In genomic region chr13:36298782-36299031, GRCm38 (mm10) we compare ENCODE assay signal across 26 mouse cellular contexts.
A peak's percentile ranks its signal among the peaks of the same experiment; 100 is the strongest.
DNase-seq lines count a peak whose midpoint lies in the region; ATAC-seq and TF ChIP-seq lines count a peak whose summit lies in the region.
"Had no signal": no experiment of that assay in that cellular context is flagged by ENCODE, and none has a peak within 500 bp of the region (broad histone marks: within the 10 kb centered on the region; RNA-seq: fewer than 3 reads in every experiment).

No protein-coding gene starts in this region.

- no peak for TF ChIP-seq CTCF in forebrain, postnatal 0 days (IDR thresholded peaks at IDR 0.05; ENCODE audit: low read depth)
- no peak for TF ChIP-seq CTCF in layer of hippocampus, adult 2 months (conservative IDR thresholded peaks at IDR 0.05)

- H3K4me3 ChIP-seq in forebrain, embryonic 12.5 days (replicated peaks) = no peak overlapping the region
- no peak overlapping the region for H3K4me3 ChIP-seq in forebrain, postnatal 0 days (ENCODE audit: low read depth, low read length)
- no peak overlapping the region for H3K4me3 ChIP-seq in heart, embryonic 13.5 days
- no peak overlapping the region for H3K4me3 ChIP-seq in layer of hippocampus, adult 2 months
- H3K4me3 ChIP-seq in forebrain, embryonic 13.5 days = no peak overlapping the region
- H3K4me3 ChIP-seq in intestine, embryonic 15.5 days (replicated peaks) = no peak overlapping the region
- H3K4me3 ChIP-seq: erythroblast, embryonic 14.5 days; gastrocnemius, adult 2 months; left cerebral cortex, adult 2 months; limb, embryonic 12.5 days; neural tube, embryonic 13.5 days had no signal

- peaks cover 39% of the 10 kb centered on the region for H3K4me1 ChIP-seq in forebrain, embryonic 12.5 days
- H3K4me1 ChIP-seq in forebrain, postnatal 0 days (ENCODE audit: insufficient read depth) = peaks cover 15% of the 10 kb centered on the region
- peaks cover 53% of the 10 kb centered on the region for H3K4me1 ChIP-seq in heart, embryonic 13.5 days
- peaks cover 56% of the 10 kb centered on the region for H3K4me1 ChIP-seq in forebrain, embryonic 13.5 days
- H3K4me1 ChIP-seq in intestine, embryonic 15.5 days (replicated peaks) = no peaks in the 10 kb centered on the region; the same call in 1 of the 2 replicates

- no peak overlapping the region for H3K4me2 ChIP-seq in forebrain, embryonic 12.5 days
- H3K4me2 ChIP-seq in forebrain, postnatal 0 days (ENCODE audit: low read depth) = no peak overlapping the region
- H3K4me2 ChIP-seq in heart, embryonic 13.5 days = no peak overlapping the region
- H3K4me2 ChIP-seq in forebrain, embryonic 13.5 days = no peak overlapping the region
- no peak overlapping the region for H3K4me2 ChIP-seq in intestine, embryonic 15.5 days (replicated peaks)
- H3K4me2 ChIP-seq: hindbrain, embryonic 14.5 days; limb, embryonic 12.5 days; liver, embryonic 11.5 days; midbrain, embryonic 11.5 days; neural tube, embryonic 13.5 days had no signal

- no peak for DNase-seq in forebrain, postnatal 0 days
- no peak for DNase-seq in heart, postnatal 25 days (ENCODE audit: low spot score)
- DNase-seq in layer of hippocampus, adult 2 months (ENCODE audit: low spot score in 2 of 2) = no peak
- no peak for DNase-seq in layer of hippocampus, postnatal 10 days (ENCODE audit: low spot score in 2 of 2)
- DNase-seq: adrenal gland, adult 8-10 months; cerebellum, adult 2 months; cerebellum, postnatal 14 days; gastrocnemius, adult 2 months; gastrocnemius, postnatal 36 days; heart, postnatal 36 days; right cerebral cortex, postnatal 4 days; thymus, adult 2 months; thymus, postnatal 36 days had no signal

- no peak overlapping the region for H3K9ac ChIP-seq in forebrain, embryonic 12.5 days
- no peak overlapping the region for H3K9ac ChIP-seq in forebrain, postnatal 0 days
- H3K9ac ChIP-seq in heart, embryonic 13.5 days = no peak overlapping the region
- H3K9ac ChIP-seq in forebrain, embryonic 13.5 days = no peak overlapping the region
- no peak overlapping the region for H3K9ac ChIP-seq in intestine, embryonic 15.5 days
- H3K9ac ChIP-seq: hindbrain, embryonic 14.5 days; limb, embryonic 12.5 days; neural tube, embryonic 13.5 days had no signal

- no peak for ATAC-seq in forebrain, embryonic 12.5 days (ENCODE audit: low FRiP score)
- no peak for ATAC-seq in forebrain, postnatal 0 days
- ATAC-seq in heart, embryonic 13.5 days (ENCODE audit: extremely low read depth, insufficient number of reproducible peaks, low FRiP score, low TSS enrichment) = no peak
- no peak; the same call in 1 of the 2 replicates for ATAC-seq in forebrain, embryonic 13.5 days
- no peak for ATAC-seq in intestine, embryonic 15.5 days

- H3K9me3 ChIP-seq in forebrain, embryonic 12.5 days = no peaks in the 10 kb centered on the region
- H3K9me3 ChIP-seq in forebrain, postnatal 0 days (ENCODE audit: low read length) = no peaks in the 10 kb centered on the region
- no peaks in the 10 kb centered on the region for H3K9me3 ChIP-seq in heart, embryonic 13.5 days
- H3K9me3 ChIP-seq in forebrain, embryonic 13.5 days (replicated peaks) = no peaks in the 10 kb centered on the region
- H3K9me3 ChIP-seq in intestine, embryonic 15.5 days = no peaks in the 10 kb centered on the region
- H3K9me3 ChIP-seq: G1E; limb, embryonic 12.5 days; neural tube, embryonic 13.5 days had no signal

- H3K27me3 ChIP-seq in forebrain, embryonic 12.5 days = no peaks in the 10 kb centered on the region
- no peaks in the 10 kb centered on the region for H3K27me3 ChIP-seq in forebrain, postnatal 0 days (ENCODE audit: insufficient read depth, low read length)
- no peaks in the 10 kb centered on the region for H3K27me3 ChIP-seq in heart, embryonic 13.5 days (replicated peaks)
- no peaks in the 10 kb centered on the region for H3K27me3 ChIP-seq in forebrain, embryonic 13.5 days
- no peaks in the 10 kb centered on the region for H3K27me3 ChIP-seq in intestine, embryonic 15.5 days (replicated peaks)
- H3K27me3 ChIP-seq: limb, embryonic 12.5 days; neural tube, embryonic 13.5 days had no signal

- intact Hi-C loops in heart, postnatal 25 days (cut with DNase I) = no loop called here

- H3K27ac ChIP-seq in forebrain, embryonic 12.5 days = peak overlapping the region; percentile 19; the same call in 1 of the 2 replicates
- H3K27ac ChIP-seq in forebrain, postnatal 0 days (ENCODE audit: low read depth, low read length) = no peak overlapping the region
- peak overlapping the region; percentile 75 for H3K27ac ChIP-seq in heart, embryonic 13.5 days (replicated peaks)
- H3K27ac ChIP-seq in layer of hippocampus, adult 2 months = peak overlapping the region; percentile 39; the same call in 1 of the 2 replicates
- H3K27ac ChIP-seq in forebrain, embryonic 13.5 days = peak overlapping the region; percentile 75
- H3K27ac ChIP-seq in intestine, embryonic 15.5 days = no peak overlapping the region
- H3K27ac ChIP-seq: gastrocnemius, adult 2 months; hindbrain, embryonic 14.5 days; left cerebral cortex, adult 2 months; limb, embryonic 12.5 days; neural tube, embryonic 13.5 days; stomach, postnatal 0 days had no signal

- no peaks in the 10 kb centered on the region for H3K36me3 ChIP-seq in forebrain, embryonic 12.5 days (replicated peaks)
- H3K36me3 ChIP-seq in forebrain, postnatal 0 days (ENCODE audit: insufficient read depth) = no peaks in the 10 kb centered on the region
- H3K36me3 ChIP-seq in heart, embryonic 13.5 days = no peaks in the 10 kb centered on the region
- no peaks in the 10 kb centered on the region for H3K36me3 ChIP-seq in forebrain, embryonic 13.5 days (ENCODE audit: poor library complexity, severe bottlenecking)
- no peaks in the 10 kb centered on the region for H3K36me3 ChIP-seq in intestine, embryonic 15.5 days
- H3K36me3 ChIP-seq: limb, embryonic 12.5 days; neural tube, embryonic 13.5 days had no signal

Comparison
In these comparisons a context has a peak if more than half of its experiments do, and no peak if none do; other contexts are left out.
1. H3K27ac ChIP-seq: peak in forebrain, embryonic 12.5 days (single experiment), heart, embryonic 13.5 days (single experiment), layer of hippocampus, adult 2 months (single experiment) and forebrain, embryonic 13.5 days (single experiment); none in forebrain, postnatal 0 days (single experiment) and intestine, embryonic 15.5 days (single experiment).